Mouse (Mus musculus): ENCODE measurements around the gene Ahdc1. TPM values are rescaled to one million over a fixed set of nuclear protein-coding genes. Genes with fewer than 3 reads are reported as not detected.

The Ahdc1 gene
- polyA plus RNA-seq, 1 experiment from 2014 or later = 10.1 TPM

DNA sequence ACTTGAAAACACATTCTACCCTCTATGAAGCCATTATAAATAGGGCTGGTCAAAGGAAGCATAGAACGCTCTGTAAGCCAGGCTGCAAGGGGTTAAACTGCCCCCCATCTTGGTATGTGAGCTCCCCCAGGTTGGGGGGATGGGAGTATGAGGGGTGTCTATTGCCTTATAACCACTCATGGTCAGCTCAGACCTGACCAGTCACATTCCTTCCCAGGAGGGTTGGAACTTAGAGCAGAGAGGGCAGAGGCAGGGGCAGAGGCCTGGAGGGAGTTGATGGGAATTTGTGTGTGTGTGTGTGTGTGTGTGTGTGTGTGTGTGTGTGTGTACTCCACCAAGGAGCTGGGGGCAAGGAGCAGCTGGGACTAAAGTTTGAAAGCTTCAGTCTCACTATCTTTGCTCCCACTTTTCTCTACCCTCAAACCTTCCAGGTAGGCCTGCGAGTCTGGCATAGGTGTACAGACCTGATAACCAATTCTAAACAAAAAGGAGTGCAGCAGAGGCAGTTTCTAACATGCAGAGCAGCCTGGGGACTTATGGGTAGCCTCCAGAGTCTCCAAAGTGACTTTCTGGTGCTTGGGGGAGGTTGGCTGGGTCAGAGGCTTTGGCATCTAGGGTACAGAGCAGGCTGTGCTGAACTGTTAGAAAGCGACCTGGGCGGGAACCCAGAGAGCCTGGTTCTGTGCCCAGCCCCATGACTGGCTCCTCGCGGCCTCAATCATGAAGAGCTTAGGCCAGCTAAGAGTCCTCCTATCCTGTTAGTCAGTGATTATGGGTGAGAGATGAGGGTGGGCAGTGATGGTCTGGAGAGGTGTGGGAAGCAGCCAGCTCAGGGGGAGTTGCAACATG lies 33.0 kb downstream of the Ahdc1 start:
- Histone ChIP-seq H3K4me3 (replicated peaks) (no peak overlapping the region), H3K4me2 (peak overlapping the region; percentile 99), H3K4me1 (peaks cover 100% of the 10 kb centered on the region), H3K9me3 (replicated peaks) (no peaks in the 10 kb centered on the region), H3K36me3 (no peaks in the 10 kb centered on the region), H3K27me3 (no peaks in the 10 kb centered on the region), H3K27ac (peak overlapping the region; percentile 95), H3K9ac (peak overlapping the region; percentile 23; the same call in 1 of the 2 replicates)
- WGBS = 32% methylated on average over 6 of the region's 6 CpGs
- ATAC-seq (replicated peaks; ENCODE audit: low FRiP score) = 0 out of 2 replicates have a peak, but pooled peaks have one; percentile 1

DNA sequence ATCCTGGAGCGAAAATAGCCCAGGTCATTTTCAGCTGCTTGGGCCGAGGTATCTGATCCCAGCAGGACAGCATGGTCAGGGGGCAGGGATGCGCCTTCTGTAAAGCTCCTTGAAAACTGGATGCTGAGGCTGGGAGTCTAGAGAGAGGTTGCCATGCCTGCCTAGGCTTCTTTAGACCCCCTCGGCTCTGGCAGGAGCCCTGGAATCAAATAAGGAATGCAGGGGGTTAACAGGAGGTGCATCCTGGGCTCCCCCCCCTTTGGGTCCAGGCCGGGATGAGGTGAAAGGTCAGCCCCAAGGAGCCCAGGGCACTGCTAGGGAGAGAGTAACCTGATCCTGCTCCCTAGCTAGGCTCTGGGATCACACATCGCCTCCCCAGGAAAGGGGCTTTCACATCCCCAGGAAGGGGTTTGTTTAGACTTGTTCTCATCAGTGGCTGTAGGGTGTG lies 33.6 kb downstream of the Ahdc1 start:
- 23% methylated on average over 6 of the region's 6 CpGs for WGBS

DNA sequence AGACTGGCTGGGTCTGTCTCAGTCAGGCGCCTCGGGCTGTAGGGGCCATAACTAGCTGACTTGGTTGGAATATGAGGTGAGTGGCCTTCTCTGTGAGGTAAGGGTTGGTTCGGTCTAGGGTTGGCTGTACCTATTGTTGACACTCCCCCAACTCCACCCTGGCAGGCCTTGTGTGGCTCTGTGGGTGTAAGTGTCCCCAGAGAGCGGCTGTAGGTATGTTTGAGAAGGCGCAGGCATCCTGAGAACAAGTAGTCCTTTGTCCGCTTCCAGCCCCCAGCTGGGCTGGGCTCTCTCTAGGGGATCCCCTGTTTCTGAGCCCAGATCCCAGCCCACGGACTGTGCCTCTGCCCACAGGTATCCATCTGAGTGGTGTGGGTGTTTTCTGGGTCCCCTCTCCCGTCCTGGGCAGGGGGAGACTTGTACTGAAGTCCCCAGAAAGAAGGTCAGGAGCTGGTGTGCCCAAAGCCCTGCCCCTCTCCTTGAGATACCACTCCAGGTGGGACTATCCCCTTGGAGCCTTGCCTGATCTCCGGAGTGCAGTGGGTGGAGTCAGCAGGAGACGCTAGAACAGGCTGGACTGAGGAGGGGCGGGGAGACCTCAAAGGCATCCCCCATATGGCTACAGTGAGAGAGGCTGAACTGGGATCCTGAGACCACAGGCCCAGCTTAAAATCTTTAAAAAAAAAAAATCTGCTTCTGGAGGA lies 34.9 kb downstream of the Ahdc1 start:
- Histone ChIP-seq H3K9me3 (replicated peaks) (no peaks in the 10 kb centered on the region), H3K4me1 (peaks cover 100% of the 10 kb centered on the region), H3K9ac (peak overlapping the region; percentile 31; the same call in 1 of the 2 replicates), H3K4me2 (0 out of 2 replicates have a peak overlapping the region, but pooled peaks have one; percentile 9), H3K4me3 (replicated peaks) (no peak overlapping the region), H3K27ac (peak overlapping the region; percentile 95), H3K27me3 (no peaks in the 10 kb centered on the region), H3K36me3 (no peaks in the 10 kb centered on the region)
- no peak for ATAC-seq (replicated peaks; ENCODE audit: low FRiP score)
- WGBS = 39% methylated on average over 11 of the region's 11 CpGs

More for the DNA sequence above, 33.6 kb downstream of the Ahdc1 start:
- Histone ChIP-seq H3K4me3 (replicated peaks) (no peak overlapping the region), H3K9me3 (replicated peaks) (no peaks in the 10 kb centered on the region), H3K36me3 (no peaks in the 10 kb centered on the region), H3K27me3 (no peaks in the 10 kb centered on the region), H3K9ac (no peak overlapping the region), H3K27ac (peak overlapping the region; percentile 95), H3K4me1 (peaks cover 100% of the 10 kb centered on the region), H3K4me2 (peak overlapping the region; percentile 99)
- ATAC-seq (replicated peaks; ENCODE audit: low FRiP score) = 0 out of 2 replicates have a peak, but pooled peaks have one; percentile 2

DNA sequence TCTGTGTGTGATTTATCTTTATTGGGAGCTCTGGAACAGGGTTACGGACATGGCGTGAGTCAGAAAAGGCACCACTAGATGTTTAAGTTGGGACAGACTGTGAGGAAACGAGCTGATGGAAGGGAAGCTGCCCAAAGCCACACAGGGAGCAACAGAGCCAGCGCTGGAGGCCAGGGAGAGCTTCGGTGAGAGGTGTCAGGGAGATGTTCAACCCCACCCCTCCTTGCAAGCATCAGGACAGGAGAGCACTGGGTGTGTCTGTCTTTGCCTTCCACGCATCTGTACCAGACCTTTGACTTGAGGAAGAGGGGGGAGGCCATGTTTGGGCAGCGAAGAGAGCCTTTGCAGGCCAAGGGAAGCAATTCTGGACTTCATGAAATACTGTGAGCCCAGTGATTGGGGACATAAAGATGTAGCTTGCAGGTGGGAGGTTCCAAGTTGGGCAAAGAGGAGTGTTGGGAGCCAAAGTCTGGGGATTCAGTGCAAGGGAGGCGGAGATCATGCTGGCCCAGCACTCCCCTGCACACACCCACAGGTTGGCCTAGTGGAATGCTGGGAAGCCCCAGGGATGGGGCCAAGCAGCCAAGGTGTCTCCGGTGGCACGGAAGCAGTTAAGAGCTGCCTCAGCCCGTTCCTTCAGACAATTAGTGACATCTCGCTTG lies 35.8 kb downstream of the Ahdc1 start:
- Histone ChIP-seq H3K4me1 (peaks cover 100% of the 10 kb centered on the region), H3K9ac (0 out of 2 replicates have a peak overlapping the region, but pooled peaks have one; percentile 7), H3K4me3 (replicated peaks) (no peak overlapping the region), H3K4me2 (peak overlapping the region; percentile 27), H3K36me3 (no peaks in the 10 kb centered on the region), H3K27me3 (no peaks in the 10 kb centered on the region), H3K27ac (peak overlapping the region; percentile 95), H3K9me3 (replicated peaks) (no peaks in the 10 kb centered on the region)
- WGBS = 24% methylated on average over 12 of the region's 12 CpGs
- no peak for ATAC-seq (replicated peaks; ENCODE audit: low FRiP score)

DNA sequence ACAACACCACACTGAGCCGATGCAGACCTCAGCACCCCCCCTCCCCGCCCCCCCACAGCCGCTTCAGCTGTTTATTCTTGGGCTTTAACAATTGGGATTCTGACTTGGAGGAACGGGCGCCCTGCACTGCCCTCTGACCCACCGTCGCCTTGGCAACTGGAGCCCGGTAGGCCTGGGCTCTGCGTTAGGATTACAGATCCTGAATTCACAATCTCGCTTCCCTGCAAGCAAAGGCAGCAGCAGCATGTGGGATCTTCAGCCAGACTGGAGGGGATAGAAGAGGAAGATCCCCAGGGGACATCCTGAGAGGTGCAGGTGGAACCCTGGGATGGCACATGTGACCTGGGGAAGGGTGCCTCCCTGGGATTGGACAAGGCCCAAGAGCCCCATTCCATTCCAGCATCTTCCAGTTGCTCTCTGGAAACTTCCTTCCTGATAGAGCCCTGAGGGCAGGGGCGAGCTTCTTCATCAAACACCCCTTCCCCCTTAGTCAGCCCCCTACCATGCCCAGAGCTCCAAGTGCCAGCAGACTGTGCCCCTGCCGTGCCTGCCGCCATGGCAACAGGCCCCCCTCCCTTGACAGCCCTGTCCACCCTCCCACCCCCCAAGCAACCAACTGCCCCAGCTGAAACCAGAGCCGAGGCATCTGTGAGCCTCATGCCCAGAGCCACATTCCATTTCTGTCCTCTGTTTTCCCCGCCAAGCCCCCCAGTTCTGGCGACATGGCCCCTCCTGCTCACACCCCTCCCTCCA lies 36.5 kb downstream of the Ahdc1 start:
- Histone ChIP-seq H3K27me3 (no peaks in the 10 kb centered on the region), H3K4me3 (replicated peaks) (no peak overlapping the region), H3K36me3 (no peaks in the 10 kb centered on the region), H3K9ac (no peak overlapping the region), H3K4me1 (peaks cover 100% of the 10 kb centered on the region), H3K9me3 (replicated peaks) (no peaks in the 10 kb centered on the region), H3K4me2 (peak overlapping the region; percentile 27; the same call in 1 of the 2 replicates), H3K27ac (peak overlapping the region; percentile 95)
- ATAC-seq (replicated peaks; ENCODE audit: low FRiP score) = no peak
- 23% methylated on average over 16 of the region's 16 CpGs for WGBS

DNA sequence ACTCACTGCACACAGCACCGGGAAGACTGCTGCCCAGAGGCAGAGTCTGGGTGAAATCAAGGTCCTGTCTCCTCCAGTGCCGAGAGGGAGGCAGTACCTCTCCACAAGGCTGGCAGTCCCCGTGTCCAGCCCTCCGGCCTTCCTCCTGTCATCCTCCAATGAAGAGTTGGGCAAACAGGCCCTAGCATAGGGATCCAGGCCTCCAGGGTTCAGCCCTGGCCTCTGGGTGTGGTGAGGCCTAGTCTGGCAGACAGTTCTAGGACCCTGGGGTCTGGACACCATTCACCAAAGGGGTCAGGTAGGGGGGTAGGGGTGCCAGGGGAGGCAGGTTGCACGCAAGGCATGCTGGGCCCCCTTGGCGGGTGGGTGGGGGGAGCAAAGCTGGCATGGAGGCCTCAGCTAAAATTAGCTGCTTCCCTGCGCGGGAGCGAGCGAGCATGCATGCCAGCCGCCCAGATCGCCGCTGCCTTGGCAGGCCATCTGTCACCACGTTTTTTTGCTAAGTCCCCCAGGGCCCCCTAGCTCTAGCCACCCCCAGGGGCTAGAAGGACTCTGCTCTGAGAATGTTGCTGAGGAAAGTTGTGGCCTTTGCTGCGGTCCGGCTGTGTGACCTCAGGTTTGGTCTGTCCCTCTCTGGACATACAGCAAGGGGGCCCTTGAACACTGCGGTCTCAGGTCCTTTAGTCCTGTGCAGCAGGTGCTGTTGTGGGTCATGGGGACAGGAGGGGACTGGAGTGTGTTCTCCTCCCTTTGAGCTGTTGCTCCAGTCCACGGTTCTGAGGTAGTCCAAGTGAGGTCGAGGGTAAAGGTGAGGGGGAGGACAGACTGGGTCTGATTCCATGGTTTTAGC lies 38.2 kb downstream of the Ahdc1 start:
- peak overlapping the region; percentile 69 for H3K27ac ChIP-seq
- no peaks in the 10 kb centered on the region for H3K27me3 ChIP-seq
- WGBS = 44% methylated on average over 19 of the region's 19 CpGs
- peaks cover 100% of the 10 kb centered on the region for H3K4me1 ChIP-seq
- H3K4me3 ChIP-seq (replicated peaks) = no peak overlapping the region
- no peak overlapping the region; the same call in 1 of the 2 replicates for H3K4me2 ChIP-seq
- H3K36me3 ChIP-seq = no peaks in the 10 kb centered on the region
- H3K9me3 ChIP-seq (replicated peaks) = no peaks in the 10 kb centered on the region
- no peak for ATAC-seq (replicated peaks; ENCODE audit: low FRiP score)
- no peak overlapping the region for H3K9ac ChIP-seq

DNA sequence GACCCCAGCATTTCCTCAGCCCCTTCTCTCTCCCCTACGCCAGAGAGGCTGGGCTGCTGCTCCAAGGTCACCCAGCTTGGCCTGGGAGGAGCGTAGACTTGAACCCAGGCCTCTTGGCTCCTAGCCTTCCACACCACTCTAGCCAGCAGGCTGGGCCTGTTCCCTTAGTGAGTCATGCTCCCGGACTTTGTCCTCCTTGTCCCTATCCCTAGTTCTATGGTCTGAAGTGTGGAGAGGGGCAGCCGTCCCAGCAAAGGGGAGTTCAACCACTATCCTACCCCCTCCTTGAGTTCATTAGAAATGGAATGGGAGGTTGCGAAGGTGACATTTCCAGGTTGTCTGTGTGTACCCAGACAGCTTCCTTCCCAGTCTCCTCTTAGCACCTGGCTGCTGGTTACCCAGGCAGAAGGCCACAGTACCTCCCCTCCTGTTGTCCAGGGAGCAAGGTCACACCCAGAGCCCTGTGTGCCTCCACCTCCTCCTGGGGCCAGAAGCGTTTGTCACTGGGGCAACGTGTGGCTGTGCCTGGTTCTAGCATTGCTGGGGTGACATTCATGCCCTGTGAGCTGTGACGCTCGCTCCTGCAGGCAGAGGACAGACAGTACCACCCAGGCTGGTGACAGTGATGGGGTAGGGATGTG lies 39.3 kb downstream of the Ahdc1 start:
- no peaks in the 10 kb centered on the region for H3K9me3 ChIP-seq (replicated peaks)
- no peaks in the 10 kb centered on the region for H3K27me3 ChIP-seq
- 62% methylated on average over 9 of the region's 9 CpGs for WGBS
- no peak overlapping the region for H3K4me3 ChIP-seq (replicated peaks)
- peaks cover 99% of the 10 kb centered on the region for H3K4me1 ChIP-seq
- no peak overlapping the region for H3K4me2 ChIP-seq
- peaks cover 7% of the 10 kb centered on the region for H3K36me3 ChIP-seq
- ATAC-seq (replicated peaks; ENCODE audit: low FRiP score) = no peak
- peak overlapping the region; percentile 0; the same call in 1 of the 2 replicates for H3K9ac ChIP-seq
- H3K27ac ChIP-seq = peak overlapping the region; percentile 69

DNA sequence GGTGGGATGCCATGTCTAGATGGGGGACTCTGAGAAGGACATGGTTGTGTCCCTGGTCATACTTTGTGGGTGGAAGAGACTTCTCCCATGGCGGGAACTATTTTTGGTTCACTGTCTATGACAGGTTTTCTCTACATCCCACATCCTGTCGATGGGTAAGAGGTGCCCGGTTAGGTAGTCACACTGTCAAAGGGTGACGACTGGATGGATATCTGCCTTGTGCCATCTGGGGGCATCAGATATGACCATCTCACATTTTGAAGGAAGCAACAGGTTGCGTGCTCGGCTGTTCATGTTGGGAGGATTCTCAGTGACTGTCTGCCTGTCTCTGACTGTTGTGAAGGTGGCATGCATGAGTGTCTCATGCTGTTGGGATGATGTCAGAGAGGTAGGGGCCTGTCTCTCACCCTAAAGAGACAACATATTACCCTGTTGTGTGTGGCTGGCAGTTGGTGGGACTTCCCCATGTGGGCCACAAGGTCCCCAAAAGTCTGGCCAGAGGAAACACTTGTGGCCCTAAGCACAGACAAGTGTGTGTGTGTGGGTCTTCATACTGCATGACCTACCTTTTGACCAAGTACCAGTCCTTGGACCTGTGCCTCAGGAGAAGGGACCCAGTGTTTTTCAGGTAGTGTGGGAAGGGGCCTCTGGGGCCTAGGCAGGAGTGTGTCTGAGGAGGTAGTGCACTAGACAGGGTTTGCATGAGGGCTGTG lies 39.9 kb downstream of the Ahdc1 start:
- Histone ChIP-seq H3K27me3 (no peaks in the 10 kb centered on the region), H3K4me1 (peaks cover 99% of the 10 kb centered on the region), H3K4me3 (replicated peaks) (no peak overlapping the region), H3K9ac (no peak overlapping the region), H3K36me3 (peaks cover 8% of the 10 kb centered on the region), H3K27ac (peak overlapping the region; percentile 69; the same call in 1 of the 2 replicates), H3K4me2 (no peak overlapping the region), H3K9me3 (replicated peaks) (no peaks in the 10 kb centered on the region)
- no peak for ATAC-seq (replicated peaks; ENCODE audit: low FRiP score)
- WGBS = 88% methylated on average over 6 of the region's 6 CpGs

DNA sequence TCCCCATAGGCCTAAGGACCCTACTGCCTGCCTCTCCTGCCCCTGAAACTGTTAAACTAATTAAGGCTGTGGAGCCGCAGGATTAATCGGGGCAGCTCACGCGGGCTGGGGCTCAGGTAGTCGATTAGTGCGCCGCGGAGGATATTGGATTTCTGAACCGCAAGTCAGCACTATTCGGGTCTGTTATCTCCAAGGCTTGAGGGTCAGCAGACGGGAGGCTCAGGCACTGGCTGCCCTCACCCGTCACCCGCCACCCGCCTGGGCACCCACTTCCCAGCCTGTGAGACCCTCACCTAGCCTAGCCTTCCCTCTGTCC lies 40.4 kb downstream of the Ahdc1 start:
- H3K36me3 ChIP-seq = peaks cover 8% of the 10 kb centered on the region
- H3K9me3 ChIP-seq (replicated peaks) = no peaks in the 10 kb centered on the region
- H3K4me2 ChIP-seq = 0 out of 2 replicates have a peak overlapping the region, but pooled peaks have one; percentile 3
- no peak for ATAC-seq (replicated peaks; ENCODE audit: low FRiP score)
- no peak overlapping the region for H3K4me3 ChIP-seq (replicated peaks)
- peak overlapping the region; percentile 66 for H3K27ac ChIP-seq
- no peaks in the 10 kb centered on the region for H3K27me3 ChIP-seq
- 40% methylated on average over 14 of the region's 14 CpGs for WGBS
- peaks cover 99% of the 10 kb centered on the region for H3K4me1 ChIP-seq
- no peak overlapping the region for H3K9ac ChIP-seq

Measured in kidney, embryonic 15.5 days (tissue).